Comparison of ENCODE assay signal across 8 mouse cellular contexts in genomic region chr8:45629066-45629430, GRCm38 (mm10).
DNase-seq lines count a peak whose midpoint lies in the region; ATAC-seq lines count a peak whose summit lies in the region.

No protein-coding gene starts in this region.

- no peaks in the 10 kb centered on the region for H3K36me3 ChIP-seq in heart, embryonic 12.5 days
- no peaks in the 10 kb centered on the region for H3K36me3 ChIP-seq in embryonic facial prominence, embryonic 14.5 days (ENCODE audit: control insufficient read depth, insufficient read depth, low read length)
- no peaks in the 10 kb centered on the region for H3K36me3 ChIP-seq in hindbrain, embryonic 16.5 days (ENCODE audit: control insufficient read depth, insufficient read depth, low read length)
- H3K36me3 ChIP-seq in midbrain, embryonic 15.5 days (replicated peaks), result no peaks in the 10 kb centered on the region

- peak overlapping the region; percentile 95 for H3K27ac ChIP-seq in heart, embryonic 12.5 days (ENCODE audit: poor library complexity, severe bottlenecking)
- H3K27ac ChIP-seq in embryonic facial prominence, embryonic 14.5 days (replicated peaks; ENCODE audit: low read depth, low read length), result no peak overlapping the region
- no peak overlapping the region; the same call in 1 of the 2 replicates for H3K27ac ChIP-seq in hindbrain, embryonic 16.5 days (ENCODE audit: low read depth, low read length)
- H3K27ac ChIP-seq in midbrain, embryonic 15.5 days, result peak overlapping the region; percentile 97

- H3K9ac ChIP-seq in heart, embryonic 12.5 days, result peak overlapping the region; percentile 92
- H3K9ac ChIP-seq in embryonic facial prominence, embryonic 14.5 days (ENCODE audit: low read depth, low read length), result peak overlapping the region; percentile 65; the same call in 1 of the 2 replicates
- peak overlapping the region; percentile 81 for H3K9ac ChIP-seq in hindbrain, embryonic 16.5 days (ENCODE audit: low read depth, low read length)
- H3K9ac ChIP-seq in midbrain, embryonic 15.5 days, result peak overlapping the region; percentile 82

- peak overlapping the region; percentile 86 for H3K4me3 ChIP-seq in heart, embryonic 12.5 days
- peak overlapping the region; percentile 57 for H3K4me3 ChIP-seq in embryonic facial prominence, embryonic 14.5 days (ENCODE audit: low read depth, low read length)
- H3K4me3 ChIP-seq in hindbrain, embryonic 16.5 days (ENCODE audit: low read length), result peak overlapping the region; percentile 65
- peak overlapping the region; percentile 73 for H3K4me3 ChIP-seq in midbrain, embryonic 15.5 days

- H3K27me3 ChIP-seq in heart, embryonic 12.5 days (replicated peaks), result no peaks in the 10 kb centered on the region
- H3K27me3 ChIP-seq in embryonic facial prominence, embryonic 14.5 days (replicated peaks; ENCODE audit: control insufficient read depth, insufficient read depth, low read length), result no peaks in the 10 kb centered on the region
- H3K27me3 ChIP-seq in hindbrain, embryonic 16.5 days (replicated peaks; ENCODE audit: control insufficient read depth, insufficient read depth, low read length), result no peaks in the 10 kb centered on the region
- H3K27me3 ChIP-seq in midbrain, embryonic 15.5 days (replicated peaks), result no peaks in the 10 kb centered on the region

- H3K4me1 ChIP-seq in heart, embryonic 12.5 days (replicated peaks), result peaks cover 20% of the 10 kb centered on the region
- H3K4me1 ChIP-seq in embryonic facial prominence, embryonic 14.5 days (ENCODE audit: control insufficient read depth, insufficient read depth, low read length), result no peaks in the 10 kb centered on the region
- peaks cover 10% of the 10 kb centered on the region for H3K4me1 ChIP-seq in hindbrain, embryonic 16.5 days (ENCODE audit: control insufficient read depth, insufficient read depth, low read depth, low read length)
- peaks cover 37% of the 10 kb centered on the region for H3K4me1 ChIP-seq in midbrain, embryonic 15.5 days

- H3K4me2 ChIP-seq in heart, embryonic 12.5 days, result peak overlapping the region; percentile 74
- H3K4me2 ChIP-seq in embryonic facial prominence, embryonic 14.5 days (ENCODE audit: low read depth, low read length), result peak overlapping the region; percentile 90; the same call in 1 of the 2 replicates
- H3K4me2 ChIP-seq in hindbrain, embryonic 16.5 days (ENCODE audit: low read length), result peak overlapping the region; percentile 70
- H3K4me2 ChIP-seq in midbrain, embryonic 15.5 days, result peak overlapping the region; percentile 61

- no peak for DNase-seq in heart, postnatal 4 days
- DNase-seq in embryonic facial prominence, embryonic 14.5 days (ENCODE audit: low spot score), result no peak
- DNase-seq in ovary, postnatal 36 days (ENCODE audit: low spot score), result no peak
- no peak for DNase-seq in gastrocnemius, adult 8-10 months (ENCODE audit: low spot score in 2 of 2)
- no peak for DNase-seq in MN1 (ENCODE audit: low spot score)

- H3K9me3 ChIP-seq in heart, embryonic 12.5 days (replicated peaks), result 0 out of 2 replicates have a peak, but pooled peaks cover 3% of the 10 kb centered on the region
- no peaks in the 10 kb centered on the region for H3K9me3 ChIP-seq in embryonic facial prominence, embryonic 14.5 days (ENCODE audit: control insufficient read depth, low read length)
- H3K9me3 ChIP-seq in hindbrain, embryonic 16.5 days (ENCODE audit: control insufficient read depth, low read length), result no peaks in the 10 kb centered on the region
- no peaks in the 10 kb centered on the region for H3K9me3 ChIP-seq in midbrain, embryonic 15.5 days

- 68% methylated on average over 8 of the region's 8 CpGs for WGBS in heart, embryonic 12.5 days
- 69% methylated on average over 8 of the region's 8 CpGs for WGBS in embryonic facial prominence, embryonic 14.5 days
- WGBS in hindbrain, embryonic 16.5 days, result 45% methylated on average over 8 of the region's 8 CpGs
- WGBS in midbrain, embryonic 15.5 days, result 22% methylated on average over 8 of the region's 8 CpGs

- ATAC-seq in heart, embryonic 12.5 days (ENCODE audit: insufficient number of reproducible peaks, low FRiP score), result no peak
- no peak for ATAC-seq in embryonic facial prominence, embryonic 14.5 days (ENCODE audit: low read depth)
- ATAC-seq in hindbrain, embryonic 16.5 days, result no peak
- ATAC-seq in midbrain, embryonic 15.5 days (replicated peaks), result no peak

Comparison
In these comparisons a context has a peak if more than half of its experiments do, and no peak if none do; other contexts are left out.
1. H3K27ac ChIP-seq: peak in heart, embryonic 12.5 days (single experiment) and midbrain, embryonic 15.5 days (single experiment); none in embryonic facial prominence, embryonic 14.5 days (single experiment) and hindbrain, embryonic 16.5 days (single experiment).
2. Peak in every context shown above with its lines, with median percentiles within 50 percentile points of each other: H3K4me2 ChIP-seq, H3K4me3 ChIP-seq and H3K9ac ChIP-seq.